Mouse (Mus musculus): ENCODE measurements around the gene Unc5cl. TPM values are rescaled to one million over a fixed set of nuclear protein-coding genes. Genes with fewer than 3 reads are reported as not detected.

Gene Unc5cl
- total RNA-seq, 4 experiments from 2014 or later, result 0.67 to 1.3 (median 0.80) TPM

DNA sequence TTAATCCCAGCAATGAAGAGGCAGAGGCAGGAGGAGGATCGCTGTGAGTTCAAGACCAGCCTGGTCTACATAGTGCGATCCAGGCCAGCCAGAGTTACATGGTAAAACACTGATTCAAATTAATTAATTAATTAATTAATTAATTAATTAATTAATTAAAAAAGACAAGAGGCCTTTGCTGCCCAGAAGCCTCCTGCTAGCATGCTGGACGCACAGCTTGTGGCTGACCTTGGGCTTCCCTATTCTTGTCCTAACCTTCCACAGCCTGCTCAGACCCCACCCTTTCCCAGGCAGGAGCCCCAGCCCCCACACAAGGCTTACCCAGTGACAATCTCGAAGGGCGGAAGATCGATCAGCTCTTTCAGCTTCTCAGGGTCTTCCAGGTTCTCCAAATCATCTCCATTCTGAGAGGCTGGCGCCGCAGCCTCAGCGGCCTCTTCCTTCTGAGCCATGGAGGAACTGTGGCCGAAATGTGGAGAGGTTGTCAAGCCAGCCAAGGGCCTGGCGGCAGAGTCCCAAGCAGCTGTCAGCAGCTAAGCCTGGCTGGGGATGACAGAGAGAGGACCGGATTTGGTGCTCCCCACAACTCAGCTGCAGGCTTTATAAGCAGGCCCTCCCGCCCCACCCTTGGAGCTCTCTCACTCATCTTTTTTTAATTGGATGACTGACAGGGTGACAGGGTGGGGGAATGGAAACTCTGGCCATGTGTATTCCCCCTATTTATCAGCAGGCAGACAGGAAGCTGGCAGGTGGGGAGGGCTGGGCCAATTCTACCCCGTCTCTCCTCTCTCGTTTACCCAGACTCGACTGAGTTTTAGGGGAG is 22.3 kb upstream of the Unc5cl start, which contains the start of gene Apobec2:
TSS of gene Apobec2 (minus strand) at position 773 of the 823 bp plus-strand sequence.
- no peak for DNase-seq (ENCODE audit: low spot score in 2 of 2)

DNA sequence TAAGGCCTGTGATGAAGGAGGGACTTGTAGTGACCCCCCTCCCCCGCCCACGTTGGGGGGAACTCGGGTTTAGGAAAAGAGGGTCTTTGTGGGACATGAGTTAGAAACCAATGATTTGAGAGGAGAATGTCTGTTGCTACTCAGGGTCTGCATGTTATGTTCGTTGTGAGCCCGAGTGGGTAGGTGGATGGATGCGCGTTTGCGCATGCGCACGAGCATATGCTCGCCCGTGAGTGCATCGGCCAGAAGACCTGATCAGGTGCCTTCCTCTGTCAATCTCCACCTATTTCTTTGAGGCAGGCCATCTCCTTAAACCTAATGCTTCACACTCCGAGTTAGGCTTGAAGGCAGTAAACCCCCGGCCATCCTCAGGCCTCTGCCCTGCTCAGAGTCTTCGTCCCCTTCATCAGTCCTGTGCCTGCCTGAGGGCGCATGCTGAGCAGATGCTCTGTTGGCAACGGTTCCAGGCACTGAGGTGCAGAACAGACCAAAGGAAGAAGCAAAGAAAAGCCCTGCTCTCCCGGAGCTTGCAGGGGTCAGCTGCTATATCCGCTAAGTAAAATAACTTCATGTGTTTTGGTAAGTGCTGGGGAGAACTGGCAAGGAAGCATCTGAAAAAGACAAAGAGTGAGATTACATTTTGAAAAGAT is 21.6 kb upstream of the Unc5cl start:
- DNase-seq (ENCODE audit: low spot score in 2 of 2), result no peak

DNA sequence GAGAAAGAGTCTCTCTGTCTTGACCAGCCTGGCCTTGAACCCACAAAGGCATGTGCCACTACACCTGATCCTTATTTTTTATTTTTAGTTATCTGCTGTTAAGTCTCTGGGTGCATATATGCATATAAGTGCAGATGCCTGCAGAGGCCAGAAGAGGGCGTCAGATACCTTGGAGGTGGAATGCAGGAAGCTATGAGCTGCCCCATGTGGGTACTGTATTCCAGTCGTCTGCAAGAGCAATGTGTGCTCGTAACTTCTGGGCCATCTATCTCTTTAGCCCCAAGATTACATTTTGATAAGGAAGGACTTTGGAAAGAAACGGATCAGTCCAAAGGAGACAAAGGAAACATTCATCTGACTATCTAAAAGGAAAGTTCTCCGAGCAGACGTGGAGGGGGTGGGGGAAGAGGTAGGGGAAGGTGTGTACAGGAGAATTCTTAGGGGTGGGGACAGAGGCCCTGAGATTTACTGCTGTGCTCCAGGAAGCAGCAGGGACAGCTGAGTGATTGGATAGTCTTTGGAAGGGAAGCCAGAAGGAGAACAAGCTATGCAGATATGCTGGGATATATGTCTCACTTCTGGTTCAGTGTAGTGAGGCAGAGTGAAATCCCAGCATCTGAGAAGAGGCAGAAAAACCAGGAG is 20.9 kb upstream of the Unc5cl start:
- no peak for DNase-seq (ENCODE audit: low spot score in 2 of 2)

DNA sequence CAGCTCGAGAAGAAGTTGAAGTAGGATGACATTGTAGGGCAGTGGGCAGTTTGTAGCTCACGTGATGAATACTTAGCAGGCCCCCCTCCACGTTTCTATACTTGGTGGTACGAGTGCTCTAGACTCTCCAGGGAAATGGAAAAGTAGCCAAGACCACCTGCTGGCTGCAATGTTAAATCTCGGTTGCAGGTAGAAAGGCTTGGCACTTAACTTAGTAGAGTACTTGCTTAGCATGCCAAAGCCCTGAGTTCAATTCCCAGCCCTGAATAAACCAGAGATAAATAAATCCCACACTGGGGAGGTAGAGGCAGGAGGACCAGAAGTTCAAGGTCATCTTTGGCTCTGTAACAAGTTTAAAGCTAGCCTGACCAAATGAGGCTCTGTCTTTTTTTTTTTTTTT is 20.2 kb upstream of the Unc5cl start:
- DNase-seq (ENCODE audit: low spot score in 2 of 2), result no peak

DNA sequence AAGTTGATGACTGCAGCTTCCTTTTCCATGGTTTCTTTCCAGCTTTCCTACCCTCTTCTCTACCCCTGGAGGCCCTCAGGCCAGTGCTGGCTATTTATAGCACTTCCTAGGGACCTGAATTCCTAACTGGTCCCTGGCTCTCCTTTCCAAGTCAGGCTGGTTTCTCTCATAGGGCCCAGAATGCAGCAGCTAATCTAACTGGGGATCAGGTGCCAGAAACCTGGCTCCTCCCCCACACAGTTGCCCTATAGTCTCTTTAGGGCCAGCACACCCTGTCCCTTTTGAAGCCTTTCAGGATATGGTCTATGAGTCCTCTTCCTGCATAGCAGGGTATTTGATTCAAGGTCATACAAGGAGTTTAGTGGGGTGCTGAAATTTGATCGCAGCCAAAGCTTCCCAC is 18.2 kb upstream of the Unc5cl start:
- no peak for DNase-seq (ENCODE audit: low spot score in 2 of 2)

DNA sequence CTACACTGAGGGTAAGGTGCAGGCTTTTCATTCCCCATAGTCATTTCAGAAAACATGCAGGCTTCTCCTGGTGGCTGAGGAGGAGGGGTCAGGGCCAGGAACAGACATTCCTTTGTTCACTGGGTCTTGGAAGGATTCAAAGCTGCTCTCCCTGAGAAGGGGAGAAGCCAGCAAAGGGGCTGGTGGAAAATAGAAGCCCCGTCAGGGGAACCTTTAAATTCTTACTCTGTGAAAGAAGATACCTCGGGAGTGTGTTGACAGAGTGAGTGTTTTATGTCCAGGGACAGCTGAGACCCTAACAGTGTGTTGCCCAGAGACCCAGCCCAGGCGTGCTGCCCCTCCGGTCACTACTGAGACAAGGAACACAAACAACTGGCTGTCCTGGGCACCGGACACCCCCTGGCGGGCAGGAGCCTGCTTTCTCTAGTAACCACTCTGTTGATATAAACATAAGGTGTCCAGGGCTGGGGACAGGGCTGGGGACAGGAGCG is 17.2 kb upstream of the Unc5cl start:
- DNase-seq (ENCODE audit: low spot score in 2 of 2), result no peak

DNA sequence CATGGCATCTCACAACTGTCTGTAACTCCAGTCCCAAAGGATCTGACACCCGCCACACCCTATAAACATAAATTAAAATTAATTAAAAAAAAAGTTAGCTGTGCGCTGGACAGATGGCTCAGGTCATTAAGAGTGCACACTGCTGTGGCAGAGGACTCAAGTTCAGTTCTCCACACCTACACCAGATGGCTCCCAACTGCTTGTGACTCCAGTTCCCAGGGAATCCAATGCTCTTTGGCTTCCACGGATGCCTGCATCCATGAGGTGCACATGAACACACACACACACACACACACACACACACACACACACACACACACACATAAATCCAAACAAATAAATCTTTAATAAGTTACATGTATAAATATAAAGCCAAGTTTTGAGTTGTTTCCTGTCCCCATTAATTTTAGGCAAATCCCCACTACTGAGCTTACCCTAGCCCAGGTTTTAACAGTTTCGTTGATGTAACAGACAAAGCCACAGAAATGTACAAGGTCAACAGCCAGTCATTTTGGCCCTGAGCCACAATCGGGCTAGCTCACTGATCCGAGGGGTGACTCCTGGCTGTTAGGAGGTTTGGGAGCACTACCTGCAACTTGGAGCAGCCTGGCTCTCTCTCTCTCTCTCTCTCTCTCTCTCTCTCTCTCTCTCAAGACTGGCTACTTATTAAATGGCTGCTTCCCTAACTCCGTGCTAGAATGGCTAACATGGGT is 11.8 kb upstream of the Unc5cl start:
- no peak for DNase-seq (ENCODE audit: low spot score in 2 of 2)

DNA sequence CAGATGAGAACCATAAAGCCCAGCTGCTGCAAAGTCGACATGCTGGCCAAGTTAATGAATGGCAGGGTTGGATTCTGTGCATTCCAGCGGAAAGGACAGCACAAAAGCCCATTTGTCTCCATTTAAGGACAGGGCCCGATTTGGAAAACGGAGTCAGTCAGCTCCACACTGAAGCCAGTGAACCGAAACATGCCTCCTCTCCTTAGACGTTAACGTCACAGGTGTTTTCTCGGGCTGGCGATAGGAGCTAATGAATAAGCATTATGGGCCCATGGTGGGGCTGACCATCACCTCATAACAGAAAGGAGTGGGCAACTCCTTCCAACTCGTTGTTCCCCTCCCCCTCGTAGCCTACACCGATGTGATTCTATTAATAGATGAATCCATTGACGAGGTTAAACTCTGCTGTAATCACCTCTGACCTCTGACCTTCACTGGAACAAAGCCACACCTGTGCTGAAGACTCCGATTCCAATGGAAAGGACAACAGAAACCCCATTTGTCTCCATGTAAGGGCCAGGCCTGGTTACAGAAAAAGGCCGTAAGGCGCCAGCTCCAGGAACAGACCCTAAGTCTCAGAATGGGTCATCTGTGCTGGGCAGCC is 11.1 kb upstream of the Unc5cl start:
- DNase-seq (ENCODE audit: low spot score in 2 of 2), result no peak

DNA sequence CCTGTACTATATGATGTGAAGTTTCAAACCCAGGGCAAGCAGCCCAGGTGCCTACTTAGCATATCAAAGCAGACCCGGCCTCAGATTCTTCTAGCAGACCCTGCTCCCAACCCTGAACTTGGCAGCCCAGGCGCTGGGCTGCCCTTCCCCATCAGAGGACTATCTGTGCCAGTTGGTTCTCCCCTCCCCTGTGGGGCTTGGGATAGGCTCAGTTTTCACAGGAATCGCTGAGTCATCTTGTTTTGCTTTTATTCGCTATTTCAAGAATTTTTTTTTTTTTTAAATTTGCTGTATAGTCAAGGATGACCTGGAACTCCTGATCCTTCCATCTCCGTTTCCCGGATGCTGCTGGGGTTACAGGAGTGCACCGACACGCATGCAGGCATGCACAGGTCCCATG is 7.0 kb upstream of the Unc5cl start:
- DNase-seq (ENCODE audit: low spot score in 2 of 2), result no peak

DNA sequence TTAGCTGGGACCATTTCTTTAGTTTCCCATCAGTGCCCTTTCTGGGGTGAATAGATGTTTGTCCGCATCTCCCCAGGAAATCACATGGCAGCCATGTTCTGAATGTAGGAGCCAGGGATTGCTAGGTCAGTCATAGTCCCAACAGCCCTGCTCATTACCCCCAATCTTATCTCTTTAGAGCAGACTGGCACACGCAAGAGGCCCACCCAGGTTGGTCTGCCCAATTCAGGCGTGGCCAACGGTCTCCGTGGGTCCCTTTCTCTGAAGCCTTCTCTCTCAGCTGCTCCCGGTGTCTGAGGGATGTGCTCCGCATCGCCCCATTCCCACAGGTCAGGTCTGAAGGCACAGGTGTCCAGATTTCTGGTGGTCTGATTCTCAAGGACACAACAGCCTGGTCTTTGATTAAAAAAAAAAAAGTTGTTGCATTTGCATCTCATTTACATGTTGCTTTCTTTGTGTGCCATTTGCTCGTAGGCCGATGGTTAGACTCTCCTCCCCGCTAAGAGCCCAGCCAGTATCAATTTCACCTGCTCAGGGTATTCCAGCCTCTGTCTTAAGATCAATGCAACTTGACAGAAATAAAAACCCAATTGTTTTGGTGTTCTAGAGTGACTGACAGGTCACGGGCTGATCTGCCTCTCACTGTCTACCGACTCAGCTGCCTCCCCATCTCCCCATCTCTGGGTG is 3.9 kb upstream of the Unc5cl start:
- DNase-seq (ENCODE audit: low spot score in 2 of 2), result no peak

DNA sequence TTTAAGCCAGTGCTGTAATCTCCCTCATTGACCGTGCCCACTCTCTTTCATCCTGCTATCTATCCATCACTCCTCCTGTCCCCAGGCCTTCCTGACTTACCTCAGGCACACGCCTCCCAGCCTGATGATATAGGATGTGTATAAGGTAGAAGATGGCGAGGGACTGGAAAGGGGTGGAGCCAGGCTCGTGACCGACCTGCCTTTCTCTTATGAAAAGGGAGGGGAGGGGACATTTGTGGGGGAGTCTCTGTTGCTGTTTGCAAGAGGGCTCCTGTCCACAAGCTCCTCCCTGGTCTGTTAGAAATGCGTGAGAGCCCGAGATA is 3.4 kb upstream of the Unc5cl start, which contains the start of gene Tspo2:
TSS of gene Tspo2 (minus strand) at position 170 of the 323 bp plus-strand sequence.
- DNase-seq (ENCODE audit: low spot score in 2 of 2), result no peak

DNA sequence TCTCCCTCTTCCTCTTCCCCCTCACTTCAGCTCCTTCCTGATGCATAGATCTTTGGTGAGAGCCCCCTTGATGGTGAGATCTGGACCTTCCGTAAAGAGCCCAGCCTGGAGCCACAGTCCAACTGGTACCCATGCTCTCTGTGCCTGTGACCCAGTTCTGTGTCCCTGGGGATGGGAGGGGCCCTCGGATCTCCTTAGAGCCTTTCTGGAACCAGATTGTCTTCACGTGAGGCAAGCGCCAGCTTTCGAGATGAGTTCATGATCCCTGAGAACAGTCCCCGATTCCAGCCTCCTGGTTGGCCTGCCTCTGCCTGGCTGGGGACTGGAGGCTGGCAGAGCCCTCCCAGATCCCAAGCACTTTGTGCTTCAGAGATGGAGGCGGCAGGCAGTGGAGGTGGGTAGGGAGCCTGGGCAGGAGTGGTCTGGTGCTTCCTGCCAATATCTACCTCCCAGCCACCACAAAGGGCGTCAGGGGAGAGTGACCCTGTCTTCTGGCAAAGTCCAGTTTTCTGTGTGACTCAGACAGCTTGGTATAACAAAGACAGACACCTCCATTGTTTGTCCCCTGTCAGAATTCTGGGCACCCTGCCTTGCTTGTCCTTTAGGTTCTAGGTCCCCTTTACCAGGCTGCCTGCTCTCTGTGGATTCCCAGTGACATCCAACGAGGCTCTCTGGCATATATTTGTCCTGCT is 2.8 kb upstream of the Unc5cl start:
- no peak for DNase-seq (ENCODE audit: low spot score in 2 of 2)

DNA sequence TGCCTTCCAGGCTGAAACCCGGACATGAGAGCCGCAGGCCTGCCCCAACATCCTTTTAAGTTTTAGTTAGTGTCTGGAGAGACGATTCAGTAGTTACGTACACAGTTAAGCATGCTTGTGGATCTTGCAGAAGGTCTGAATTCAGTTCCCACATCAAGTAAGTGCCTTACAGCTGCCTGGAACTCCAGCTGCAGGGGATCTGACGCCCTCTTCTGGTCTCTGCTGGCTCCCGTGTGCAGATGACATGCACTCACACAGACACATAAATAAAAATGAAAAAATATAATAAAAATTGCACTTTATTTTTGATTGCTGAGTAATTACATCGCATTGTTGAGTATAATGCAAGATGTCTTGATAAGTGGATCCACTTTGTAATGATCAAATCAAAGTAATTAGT is 1.2 kb upstream of the Unc5cl start:
- DNase-seq (ENCODE audit: low spot score in 2 of 2), result no peak

DNA sequence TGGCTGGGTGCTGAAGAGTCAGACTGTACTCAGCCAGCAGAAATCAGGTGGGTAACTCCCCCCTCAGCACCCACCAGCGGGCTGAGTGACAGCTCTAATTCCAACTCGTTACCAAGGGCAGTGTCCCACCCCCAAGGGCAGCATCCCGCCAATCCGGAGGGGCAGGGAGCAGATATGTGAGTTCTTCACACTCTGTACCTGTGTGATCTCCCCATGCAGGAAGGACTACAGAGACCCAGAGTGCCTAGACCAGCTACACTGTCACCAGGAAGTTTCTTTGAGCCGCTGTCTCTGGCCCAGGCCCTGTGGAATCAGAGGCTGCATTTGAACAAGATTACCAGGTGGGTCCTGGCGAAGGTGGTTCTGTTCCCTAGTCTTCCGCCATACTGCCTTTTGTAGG is 511 bp upstream of the Unc5cl start:
- DNase-seq (ENCODE audit: low spot score in 2 of 2), result no peak

DNA sequence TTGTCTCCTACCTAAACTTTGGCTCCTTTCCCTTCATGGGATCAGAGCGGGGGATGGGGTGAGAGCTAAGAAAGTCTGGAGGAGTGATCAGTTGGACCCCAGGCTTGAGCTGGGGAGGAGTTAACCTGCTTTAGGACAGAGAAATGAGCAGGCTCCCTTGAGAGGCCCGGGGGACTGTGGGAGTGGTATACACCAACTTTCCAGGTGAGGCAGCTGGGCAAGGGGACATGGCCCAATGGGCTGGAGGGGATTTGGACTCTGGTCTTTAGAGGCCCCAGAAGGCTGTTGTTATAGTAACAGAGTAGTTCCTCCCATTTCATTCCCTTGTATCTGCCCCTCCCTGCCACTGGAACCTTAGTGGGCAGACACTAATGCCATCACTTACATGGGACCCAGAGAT is 1.3 kb downstream of the Unc5cl start:
- DNase-seq (ENCODE audit: low spot score in 2 of 2), result no peak

DNA sequence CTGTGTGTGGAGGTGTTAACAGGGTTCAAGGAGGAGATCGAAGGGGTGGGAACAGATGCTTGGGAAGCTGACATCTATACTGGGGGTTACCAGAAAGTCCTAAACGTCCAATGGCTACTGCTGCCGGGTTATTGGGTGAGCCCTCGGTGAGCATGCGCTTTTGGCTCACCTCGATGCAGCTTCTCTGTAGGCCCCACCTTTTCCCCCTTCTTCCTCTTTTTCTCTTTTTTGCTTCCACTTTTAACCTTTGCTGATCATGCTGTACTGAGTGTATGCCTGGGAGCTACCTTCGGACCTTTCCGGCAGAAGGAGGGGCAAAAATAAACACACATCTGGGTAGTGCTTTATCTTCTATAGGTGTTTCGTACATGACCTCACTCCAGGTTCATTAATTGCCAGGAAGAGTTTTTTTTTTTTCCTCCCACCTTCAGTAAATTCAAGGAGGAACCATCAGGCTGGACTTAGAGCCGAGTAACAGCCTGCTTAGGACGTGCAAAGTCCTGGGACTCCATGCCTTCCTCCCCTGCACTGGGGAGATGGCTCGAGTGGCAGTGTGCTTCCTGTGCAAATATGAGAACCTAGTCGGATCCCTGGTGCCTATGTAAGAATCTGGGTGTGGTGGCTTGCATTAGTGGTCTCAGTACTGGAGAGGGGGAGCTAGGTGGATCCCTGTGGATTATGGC is 3.4 kb downstream of the Unc5cl start:
- no peak for DNase-seq (ENCODE audit: low spot score in 2 of 2)

DNA sequence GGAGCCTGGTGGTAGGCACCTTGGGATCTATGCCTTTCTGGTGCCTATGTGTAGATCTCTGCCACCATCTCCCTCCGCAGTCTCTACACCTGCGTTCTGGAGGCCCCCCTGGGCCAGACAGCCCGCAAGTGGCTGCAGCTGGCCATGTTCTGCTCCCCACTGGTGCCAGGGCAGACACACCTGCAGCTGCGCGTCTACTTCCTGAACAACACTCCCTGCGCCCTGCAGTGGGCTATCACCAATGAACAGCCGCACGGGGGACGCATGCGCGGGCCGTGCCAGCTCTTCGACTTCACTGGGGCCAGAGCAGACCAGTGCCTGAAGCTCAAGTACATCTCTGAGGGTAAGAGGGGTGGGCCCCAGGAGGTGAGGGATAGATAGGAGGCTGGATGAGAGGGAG is 7.4 kb downstream of the Unc5cl start:
- no peak for DNase-seq (ENCODE audit: low spot score in 2 of 2)

DNA sequence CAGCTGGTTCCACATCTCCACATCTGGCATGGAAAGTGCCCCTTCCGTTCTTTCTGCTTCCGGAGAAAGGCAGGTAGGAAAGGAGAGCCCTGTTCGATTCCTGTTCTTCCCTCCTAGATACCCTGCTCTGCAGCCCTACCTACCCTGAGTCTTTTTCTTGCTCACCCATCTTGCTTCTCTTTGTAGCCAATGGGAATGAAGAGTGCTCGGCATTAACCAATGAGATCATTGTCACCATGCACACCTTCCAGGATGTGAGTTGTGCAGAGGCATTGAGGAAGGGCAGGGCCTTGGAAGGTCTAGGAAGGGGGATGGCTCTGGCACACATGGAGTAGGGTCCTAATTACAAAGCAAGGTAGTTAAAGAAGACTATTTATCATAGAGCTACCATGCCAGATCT is 8.7 kb downstream of the Unc5cl start:
- no peak for DNase-seq (ENCODE audit: low spot score in 2 of 2)

DNA sequence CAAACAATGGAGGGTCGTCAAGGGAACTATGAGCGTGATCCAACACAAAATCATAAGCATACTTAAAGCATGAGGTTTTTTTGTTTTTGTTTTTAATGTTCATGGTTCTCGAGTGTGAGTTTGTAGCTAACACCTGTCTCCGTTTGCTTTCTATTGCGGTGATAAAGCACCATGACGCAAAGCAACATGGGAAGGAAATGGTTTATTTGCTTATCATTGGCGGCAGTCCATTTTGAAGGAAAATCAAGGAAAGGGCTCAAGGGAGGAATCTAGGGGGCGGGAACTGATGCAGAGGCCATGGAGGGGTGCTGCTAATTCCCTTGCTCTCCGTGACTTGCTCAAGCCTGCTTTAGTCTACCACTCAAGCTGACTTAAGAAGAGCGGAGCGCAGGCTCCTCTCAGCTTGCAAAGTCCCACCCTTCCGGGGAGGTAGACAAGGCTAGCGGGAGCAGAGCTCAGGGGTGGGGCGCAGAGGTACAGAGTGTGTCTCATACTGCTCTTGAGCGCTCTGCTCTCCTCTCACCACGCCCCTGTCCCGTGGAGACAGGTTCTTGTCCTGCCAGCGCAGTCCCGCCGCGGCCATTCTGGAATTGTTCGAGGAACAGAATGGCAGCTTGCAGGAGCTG is 12.2 kb downstream of the Unc5cl start:
- no peak for DNase-seq (ENCODE audit: low spot score in 2 of 2)
